17 mouse cellular contexts compared by ENCODE assay signal in the genomic region with DNA sequence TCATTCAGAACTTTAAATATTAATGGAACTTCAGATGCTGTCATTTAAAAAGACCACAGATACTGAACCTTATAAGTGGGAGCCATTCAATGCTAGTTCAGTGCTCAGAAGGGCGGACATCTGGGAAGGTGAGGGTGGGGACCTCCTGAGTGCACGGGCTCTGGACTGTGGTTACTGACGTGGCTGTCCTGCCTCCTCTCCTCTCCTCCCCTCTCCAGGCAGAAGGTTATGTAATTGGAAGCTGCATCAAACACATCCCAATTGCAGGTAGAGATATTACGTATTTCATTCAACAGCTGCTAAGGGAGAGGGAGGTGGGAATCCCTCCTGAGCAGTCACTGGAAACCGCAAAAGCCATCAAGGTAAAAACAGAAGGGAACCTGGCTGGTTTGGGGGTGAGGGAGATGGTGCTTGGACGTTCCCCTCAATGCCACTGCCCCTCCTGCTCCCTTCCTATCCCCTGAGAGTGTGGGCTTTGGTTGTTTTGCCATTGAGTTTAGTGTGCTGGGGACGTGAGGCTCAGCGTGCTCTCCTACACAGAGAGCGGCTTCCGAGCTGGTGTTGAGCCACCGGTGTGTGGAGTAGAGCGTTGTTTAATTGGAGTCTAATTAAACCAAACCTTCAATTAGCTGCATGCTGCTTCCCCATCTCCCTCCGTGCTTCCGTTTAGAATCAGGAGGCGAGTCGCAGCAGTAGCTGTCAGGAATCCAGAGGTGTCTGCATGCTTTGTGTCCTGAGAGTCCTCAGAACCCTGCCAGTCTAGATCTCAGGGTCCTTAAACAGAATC.
DNase-seq lines count a peak whose midpoint lies in the region; ATAC-seq and TF ChIP-seq lines count a peak whose summit lies in the region.
"Had no signal": no experiment of that assay in that cellular context is flagged by ENCODE, and none has a peak within 500 bp of the region (broad histone marks: within the 10 kb centered on the region; RNA-seq: fewer than 3 reads in every experiment).

No protein-coding gene starts in this region.

- peak overlapping the region; percentile 30 for H3K9ac ChIP-seq in forebrain, embryonic 13.5 days
- H3K9ac ChIP-seq: embryonic facial prominence, embryonic 12.5 days; liver, postnatal 0 days had no signal

- no peaks in the 10 kb centered on the region for H3K27me3 ChIP-seq in forebrain, embryonic 13.5 days
- H3K27me3 ChIP-seq: embryonic facial prominence, embryonic 12.5 days had no signal

- peak; percentile 73; the same call in 1 of the 2 replicates for ATAC-seq in forebrain, embryonic 13.5 days
- ATAC-seq: liver, postnatal 0 days had no signal

- TF ChIP-seq CTCF in layer of hippocampus, adult 2 months (conservative IDR thresholded peaks at IDR 0.05): no peak
- TF ChIP-seq CTCF in brain, embryonic 14.5 days (IDR thresholded peaks at IDR 0.05; ENCODE audit: borderline replicate concordance, extremely low read depth, insufficient read depth, insufficient read length): no peak

- no peak overlapping the region for H3K4me3 ChIP-seq in layer of hippocampus, adult 2 months
- H3K4me3 ChIP-seq in forebrain, embryonic 13.5 days: no peak overlapping the region
- H3K4me3 ChIP-seq: embryonic facial prominence, embryonic 12.5 days; erythroblast, embryonic 14.5 days; limb, embryonic 10.5 days had no signal

- H3K27ac ChIP-seq in layer of hippocampus, adult 2 months: peak overlapping the region; percentile 28
- H3K27ac ChIP-seq in forebrain, embryonic 13.5 days: no peak overlapping the region
- H3K27ac ChIP-seq: embryonic facial prominence, embryonic 12.5 days; limb, embryonic 10.5 days; stomach, postnatal 0 days had no signal

- WGBS in forebrain, embryonic 13.5 days: 36% methylated on average over 16 of the region's 16 CpGs

- peak overlapping the region; percentile 22; the same call in 1 of the 2 replicates for H3K4me2 ChIP-seq in forebrain, embryonic 13.5 days
- H3K4me2 ChIP-seq: embryonic facial prominence, embryonic 12.5 days had no signal

- no peaks in the 10 kb centered on the region for H3K36me3 ChIP-seq in forebrain, embryonic 13.5 days (ENCODE audit: poor library complexity, severe bottlenecking)
- H3K36me3 ChIP-seq: embryonic facial prominence, embryonic 12.5 days; limb, embryonic 10.5 days had no signal

- intact Hi-C loops in left cerebral cortex, postnatal 14 days (cut with DNase I): loop anchor here (5.0 to 10.0 kb wide), 3 partner anchors 67 to 407 kb away; no protein-coding TSS in a partner anchor

- no peak for TF ChIP-seq POLR2A in brain, embryonic 14.5 days (IDR thresholded peaks at IDR 0.05; ENCODE audit: borderline replicate concordance, extremely low read depth, insufficient read depth, insufficient read length, poor library complexity, severe bottlenecking)

- no peak for DNase-seq in layer of hippocampus, adult 2 months (ENCODE audit: low spot score in 2 of 2)
- no peak for DNase-seq in layer of hippocampus, adult 18-20 months (ENCODE audit: low spot score in 2 of 2)
- DNase-seq in brain, embryonic 14.5 days (ENCODE audit: low read depth): peak; percentile 75
- peak; percentile 21 for DNase-seq in retina, embryonic 14.5 days (ENCODE audit: low spot score)
- no peak for DNase-seq in natural killer cell, adult 2 months (ENCODE audit: low spot score in 2 of 2)
- DNase-seq in left cerebral cortex, postnatal 14 days (ENCODE audit: low spot score in 2 of 2): no peak
- DNase-seq: cerebellum, adult 9-11 months; gastrocnemius, postnatal 25 days; kidney, adult 18-20 months; kidney, postnatal 10 days; liver, postnatal 0 days; lung, postnatal 14 days had no signal

- no peaks in the 10 kb centered on the region for H3K9me3 ChIP-seq in forebrain, embryonic 13.5 days (replicated peaks)
- H3K9me3 ChIP-seq: embryonic facial prominence, embryonic 12.5 days; limb, embryonic 10.5 days had no signal

- H3K4me1 ChIP-seq in forebrain, embryonic 13.5 days: peaks cover 16% of the 10 kb centered on the region
- H3K4me1 ChIP-seq: embryonic facial prominence, embryonic 12.5 days; limb, embryonic 10.5 days had no signal

Comparison
In these comparisons a context has a peak if more than half of its experiments do, and no peak if none do; other contexts are left out.
1. DNase-seq: peak in brain, embryonic 14.5 days (single experiment) and retina, embryonic 14.5 days (single experiment); none in layer of hippocampus, adult 2 months (0 of 2), layer of hippocampus, adult 18-20 months (0 of 2), natural killer cell, adult 2 months (0 of 2) and left cerebral cortex, postnatal 14 days (0 of 2).